Mouse (Mus musculus) hematopoietic stem cell, adult 5-6 weeks (primary cell): ENCODE measurements at regions not wholly inside any gene's neighbourhood (a gene's known extent, or its start where the extent isn't known, plus 50 kb on each side); places are given as distances from the start of the nearest gene placed in this dataset.
A peak's percentile ranks its signal among the peaks of the same experiment; 100 is the strongest.

ENCODE experiments used
- ATAC-seq, 2 experiments: fragments of 125-278 bp in 1 of 2; replicated peaks in 1 of 2; 2 replicates each; pipeline ENCODE4 v1.8.0; 2016 to 2017; ENCODE audit warnings: inconsistent platforms in 2 of 2, mild to moderate bottlenecking in 2 of 2, moderate number of reproducible peaks in 2 of 2, low read depth in 1 of 2, moderate TSS enrichment in 1 of 2; ENCODE audit not compliant: low FRiP score in 2 of 2, poor library complexity in 2 of 2, severe bottlenecking in 2 of 2, insufficient read depth in 1 of 2, low TSS enrichment in 1 of 2

DNA sequence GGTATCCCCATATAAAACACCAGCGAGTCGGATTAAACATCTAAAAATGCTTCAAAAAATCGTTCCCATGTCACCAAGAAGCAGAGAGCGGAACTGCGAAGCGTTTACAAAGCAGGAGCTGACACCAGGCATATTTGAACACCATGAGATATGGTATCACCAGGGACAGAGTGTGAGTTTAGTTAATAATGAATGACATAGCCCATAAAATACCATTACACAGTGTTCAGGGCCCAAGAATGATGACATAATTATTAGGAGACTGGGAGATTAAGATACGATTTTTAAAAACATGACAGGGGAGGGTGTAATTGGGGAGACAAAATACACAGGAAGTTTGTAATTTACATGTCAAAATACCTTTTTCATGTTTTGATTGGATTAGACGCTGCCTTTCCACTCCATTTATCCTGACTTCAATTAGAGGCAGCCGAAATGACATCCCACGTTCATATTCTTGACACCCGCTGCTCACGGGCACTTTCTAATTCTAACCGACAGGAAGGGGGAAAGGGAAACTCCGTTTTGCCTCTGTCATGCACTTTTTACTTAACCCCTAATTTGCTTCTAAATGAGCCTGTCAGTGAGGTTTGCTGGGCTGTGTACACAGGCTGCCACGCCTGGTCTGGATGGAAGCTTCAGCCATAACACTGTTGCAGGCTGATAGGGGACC, 155.6 kb downstream of the Arrdc4 start:
- ATAC-seq = peak; percentile 48

DNA sequence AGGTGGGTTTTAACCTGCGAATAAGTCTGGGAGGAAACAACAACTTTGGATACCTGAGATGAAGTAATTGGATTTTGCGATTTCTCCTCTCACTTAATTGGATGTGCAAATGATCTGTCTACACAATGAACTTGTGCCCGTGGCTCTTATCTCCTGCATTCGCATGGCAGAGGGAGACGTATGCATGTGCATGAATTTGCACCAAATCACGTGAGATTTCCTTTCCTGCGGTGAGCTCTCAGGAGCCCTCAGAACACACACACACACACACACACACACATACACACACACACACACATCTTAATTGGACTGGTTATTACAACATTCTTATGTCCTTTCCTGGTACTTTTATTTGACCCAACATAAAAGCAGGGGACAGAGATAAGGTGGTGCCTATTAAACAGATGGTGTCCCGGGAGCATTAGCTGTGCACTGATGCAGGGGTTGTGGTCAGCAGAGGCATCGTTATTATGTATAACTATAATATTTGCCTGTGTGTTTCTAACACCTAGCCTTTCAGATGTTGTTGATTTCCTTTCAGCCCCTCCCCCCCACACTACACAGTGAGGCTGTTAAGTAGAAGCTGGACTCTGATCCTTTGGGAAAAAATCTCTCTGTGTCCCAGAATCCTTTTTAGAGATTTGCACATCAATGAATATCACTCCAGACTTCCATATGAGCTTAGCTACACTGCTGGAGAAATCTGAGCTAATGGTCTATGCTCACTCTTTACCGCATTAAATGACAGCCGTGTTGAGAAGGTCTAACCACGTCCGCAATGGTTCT, 166.3 kb downstream of the Arrdc4 start:
- ATAC-seq = no peak

DNA sequence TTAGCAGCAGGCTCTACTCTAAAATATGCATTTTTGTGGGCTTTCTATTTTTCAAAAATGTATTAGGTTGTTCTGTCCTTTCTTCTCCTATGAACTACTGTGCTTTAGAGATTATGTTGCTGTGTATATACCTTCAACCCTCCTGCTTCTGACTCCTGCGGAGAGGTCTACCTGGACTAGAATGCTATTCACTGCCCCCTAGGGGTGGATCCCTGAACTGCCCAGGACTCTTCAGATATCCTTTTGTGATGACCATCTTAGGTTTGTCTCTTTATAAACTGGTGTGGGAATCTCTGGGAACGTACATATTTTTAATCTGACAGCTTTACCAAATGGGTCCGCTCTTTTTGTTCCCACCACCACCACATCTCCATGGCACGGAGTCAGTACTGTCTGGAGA, 168.4 kb downstream of the Arrdc4 start:
- peak in 1 of 2 experiments; percentile 58; a peak in 2 of 4 replicates for ATAC-seq

DNA sequence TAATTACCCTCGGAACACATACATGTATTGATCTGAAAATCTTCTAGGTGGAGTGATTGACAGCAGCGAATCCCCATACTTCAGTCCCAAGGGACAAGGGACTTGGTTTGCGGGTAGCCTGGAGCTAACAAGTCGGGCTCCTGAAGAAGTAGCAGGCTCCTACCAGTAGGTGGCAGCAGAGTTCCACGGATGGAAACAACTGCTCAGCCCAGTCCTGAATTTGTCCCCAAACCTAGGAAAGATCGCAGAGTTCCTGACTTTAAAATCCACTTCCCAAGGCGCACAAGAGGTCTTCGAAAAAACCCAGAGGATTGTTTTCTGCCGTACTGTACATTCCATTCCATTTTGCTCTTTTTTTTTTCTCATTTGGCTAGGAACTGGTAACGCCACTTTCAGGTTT, 169.4 kb downstream of the Arrdc4 start:
- ATAC-seq = peak; percentile 58 to 87; a peak in 3 of 4 replicates

DNA sequence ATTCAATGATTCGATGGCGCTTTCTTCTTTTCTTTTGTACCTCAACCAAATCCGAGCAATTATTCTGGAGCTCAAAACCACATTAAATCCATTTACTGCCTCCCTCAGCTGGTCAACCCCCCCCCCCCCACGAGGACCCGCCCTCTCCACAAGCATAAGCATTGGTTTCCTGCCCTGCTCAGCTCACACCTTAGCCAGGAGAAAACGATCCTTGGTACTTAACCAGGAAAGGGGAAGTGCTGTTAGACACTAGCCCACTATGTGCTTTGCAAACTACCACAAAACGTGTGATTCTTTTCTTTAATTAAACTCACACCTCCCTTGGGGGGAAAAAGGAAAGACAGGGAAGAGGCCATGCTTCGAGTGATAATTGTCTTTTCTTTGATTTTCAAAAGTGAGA, 169.8 kb downstream of the Arrdc4 start:
- peak; percentile 30 to 48; a peak in 1 of 4 replicates for ATAC-seq

DNA sequence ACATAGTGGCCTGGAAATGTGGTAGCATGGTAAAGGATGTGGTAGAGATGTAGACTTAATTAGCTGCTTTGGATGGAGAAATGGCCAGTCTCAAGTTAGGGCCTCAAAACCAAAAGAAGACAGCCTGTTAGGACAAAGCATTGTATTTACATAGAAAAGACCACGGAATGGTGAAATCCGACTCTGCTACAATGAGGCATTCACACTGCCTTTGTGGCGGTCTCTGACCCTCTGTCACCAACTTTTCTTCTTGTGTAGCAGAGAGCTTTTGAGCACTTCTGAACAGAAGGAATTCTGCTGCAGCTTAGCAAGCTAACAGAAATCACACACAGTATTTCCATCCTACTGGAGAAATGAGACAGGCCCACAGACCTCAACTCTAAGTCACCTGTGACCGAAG, 177.7 kb downstream of the Arrdc4 start:
- no peak for ATAC-seq

DNA sequence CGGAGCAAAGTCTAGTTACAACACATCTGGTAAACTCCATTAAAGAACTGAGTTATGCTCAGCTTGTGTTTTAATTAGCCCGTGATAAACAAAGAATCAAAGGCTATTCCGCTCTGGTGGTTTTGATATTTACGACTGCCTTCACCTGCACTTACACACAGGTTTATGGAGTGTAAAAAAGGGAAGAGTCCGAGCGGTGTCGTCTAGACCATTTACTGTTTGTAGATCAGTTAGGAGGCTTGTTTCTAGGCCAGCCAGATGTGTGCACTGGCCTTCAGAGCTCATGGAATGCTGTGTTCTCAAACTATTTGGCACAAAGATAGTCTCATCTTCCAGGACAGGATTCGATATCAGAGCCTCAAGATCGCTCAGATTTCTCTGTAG, 180.9 kb downstream of the Arrdc4 start:
- ATAC-seq = no peak

DNA sequence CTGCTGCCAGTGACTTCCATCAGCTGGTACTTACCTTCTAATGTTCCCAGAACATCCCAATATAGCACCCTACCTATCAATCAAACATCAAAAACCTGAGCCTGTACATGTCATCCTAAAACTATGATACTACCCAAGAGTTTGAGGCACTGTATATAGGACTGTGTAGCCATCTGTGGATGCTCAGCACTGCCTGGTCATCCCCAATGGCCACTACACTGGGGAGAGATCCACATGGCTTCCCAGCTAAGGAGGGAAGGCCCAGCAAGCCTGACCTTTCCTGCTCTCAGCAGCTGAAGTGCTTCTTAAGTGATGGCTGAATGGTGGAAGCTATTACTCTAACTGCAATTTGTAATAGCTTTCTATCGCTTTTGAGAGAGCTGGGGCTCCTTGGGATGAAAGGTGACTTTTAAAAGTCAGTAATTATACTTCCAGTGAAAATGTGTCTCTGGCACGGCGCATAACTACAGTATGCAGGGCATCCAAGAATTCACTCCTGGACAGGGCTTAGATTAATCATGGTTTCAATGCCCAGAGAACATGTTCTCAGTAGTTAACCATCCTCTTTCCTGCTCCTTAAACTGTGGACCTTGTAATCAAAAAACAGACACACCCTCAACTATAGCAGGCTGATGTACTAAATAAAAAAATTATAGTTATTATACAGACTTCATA, 181.5 kb downstream of the Arrdc4 start:
- no peak for ATAC-seq

DNA sequence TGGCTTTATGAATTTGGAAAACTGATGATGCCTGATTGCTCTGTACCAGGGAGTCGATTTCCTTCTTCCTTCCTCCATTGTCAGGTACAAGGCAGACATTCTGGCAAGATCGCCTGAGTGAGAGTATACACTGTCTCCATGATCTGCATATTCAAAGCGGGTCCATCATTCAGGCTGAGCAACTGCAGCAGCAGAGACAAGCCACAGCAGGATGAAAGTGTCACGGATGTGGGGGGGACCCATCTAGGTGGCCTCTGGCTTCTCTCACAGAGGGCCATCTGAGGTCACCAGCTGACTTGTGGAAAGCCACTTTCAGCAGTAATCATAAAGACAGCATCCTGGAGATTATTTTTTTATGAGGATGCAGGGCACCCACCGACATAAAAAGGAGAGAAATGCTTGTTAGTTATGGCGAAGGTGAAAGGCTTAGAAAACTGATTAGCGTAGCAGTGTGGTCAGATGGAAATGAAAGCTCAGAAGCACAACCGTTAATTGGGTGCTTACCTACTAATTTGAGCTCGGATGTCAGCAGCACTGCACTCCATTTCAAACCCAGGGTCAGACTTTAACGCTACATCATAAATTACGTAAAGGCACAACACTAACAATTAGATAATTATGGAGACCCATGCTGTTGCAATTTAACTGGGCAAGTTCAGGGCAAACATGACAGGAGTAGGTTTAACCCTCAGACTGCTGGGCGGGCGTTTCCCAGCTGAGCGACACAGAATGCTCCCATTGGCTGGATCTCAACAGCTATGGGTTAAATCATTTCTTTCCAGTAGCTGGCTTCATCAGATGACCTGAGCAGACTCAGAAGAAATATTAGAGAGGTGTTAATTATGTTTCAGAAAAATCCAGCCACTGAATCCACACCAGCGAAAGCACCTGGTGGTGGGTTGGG, 189.3 kb downstream of the Arrdc4 start:
- no peak for ATAC-seq

DNA sequence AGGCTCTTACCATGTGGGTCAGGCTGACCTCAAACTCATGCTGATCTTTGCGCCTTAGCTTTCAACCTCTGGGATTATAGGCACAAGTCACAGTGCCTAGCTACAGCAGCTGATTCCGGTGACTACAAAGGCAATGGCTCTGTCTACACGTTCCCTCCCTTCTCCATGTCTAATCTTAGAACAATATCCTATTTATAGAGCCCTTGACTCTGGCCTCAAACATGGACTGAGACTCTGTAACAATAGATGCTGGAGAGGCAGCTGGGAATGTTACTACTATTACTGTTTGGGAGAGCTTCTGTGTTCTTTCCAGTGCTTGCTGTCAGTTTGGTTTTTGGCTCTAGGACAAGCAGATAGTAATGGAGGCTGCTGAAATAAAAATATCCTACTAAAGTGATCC, 198.7 kb downstream of the Arrdc4 start:
- ATAC-seq = no peak

DNA sequence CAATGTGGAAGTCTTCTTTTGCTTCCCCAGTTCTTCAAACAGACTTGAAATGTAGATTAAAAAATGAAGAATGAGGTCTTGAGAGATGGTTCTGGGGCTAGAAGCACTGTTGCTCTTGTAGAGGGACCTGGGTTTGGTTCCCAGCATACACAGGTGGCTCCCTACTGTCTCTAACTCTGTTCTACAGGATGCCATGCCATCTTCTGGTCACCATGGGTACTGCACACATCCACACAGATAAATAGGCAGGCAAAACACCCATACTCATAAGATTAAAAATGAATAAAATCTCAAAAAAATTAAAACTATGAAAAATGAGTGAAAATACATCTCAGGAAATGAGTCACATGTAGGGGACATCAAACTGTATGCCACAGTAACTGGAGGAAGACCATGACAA, 200.9 kb downstream of the Arrdc4 start:
- ATAC-seq = no peak

DNA sequence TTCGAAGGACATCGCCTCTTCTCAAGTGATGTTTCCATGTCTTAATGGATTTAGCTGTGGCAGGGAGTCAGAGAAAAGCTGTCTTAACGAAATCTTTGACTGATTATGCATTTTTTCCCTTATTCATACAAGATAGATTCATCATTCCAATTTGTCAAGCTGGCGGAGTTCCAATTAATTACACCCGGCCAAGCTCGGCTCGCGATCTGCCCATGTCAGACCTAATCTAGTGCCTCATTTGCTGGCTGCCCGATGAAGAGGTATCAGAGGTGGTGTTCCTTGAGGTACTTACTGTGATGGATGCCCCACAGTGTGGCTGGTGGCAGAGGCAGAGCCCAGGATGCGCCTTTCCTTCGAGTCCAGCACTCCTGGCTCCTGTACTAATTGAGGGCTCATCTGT, 204.9 kb downstream of the Arrdc4 start:
- ATAC-seq = no peak

DNA sequence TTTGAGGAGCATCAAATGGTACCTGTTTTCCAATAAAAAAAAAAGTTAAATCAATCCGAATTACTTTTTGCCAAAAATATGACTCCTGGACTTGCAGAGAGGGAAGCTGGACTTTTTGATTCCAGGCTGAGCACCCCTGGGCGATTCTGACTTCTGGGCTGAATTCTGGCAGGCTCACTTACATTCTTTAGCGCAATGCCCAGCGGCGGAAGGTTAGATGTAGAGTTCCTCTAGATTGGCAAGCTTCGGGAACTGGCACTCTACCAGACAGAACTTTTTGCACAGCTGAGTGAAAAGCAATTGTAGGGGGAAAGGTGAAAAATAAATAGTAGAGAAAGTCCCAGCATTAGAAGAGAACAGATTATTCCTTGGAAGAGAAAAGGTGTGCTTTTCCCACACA, 235.5 kb downstream of the Fam169b start:
- ATAC-seq = no peak

DNA sequence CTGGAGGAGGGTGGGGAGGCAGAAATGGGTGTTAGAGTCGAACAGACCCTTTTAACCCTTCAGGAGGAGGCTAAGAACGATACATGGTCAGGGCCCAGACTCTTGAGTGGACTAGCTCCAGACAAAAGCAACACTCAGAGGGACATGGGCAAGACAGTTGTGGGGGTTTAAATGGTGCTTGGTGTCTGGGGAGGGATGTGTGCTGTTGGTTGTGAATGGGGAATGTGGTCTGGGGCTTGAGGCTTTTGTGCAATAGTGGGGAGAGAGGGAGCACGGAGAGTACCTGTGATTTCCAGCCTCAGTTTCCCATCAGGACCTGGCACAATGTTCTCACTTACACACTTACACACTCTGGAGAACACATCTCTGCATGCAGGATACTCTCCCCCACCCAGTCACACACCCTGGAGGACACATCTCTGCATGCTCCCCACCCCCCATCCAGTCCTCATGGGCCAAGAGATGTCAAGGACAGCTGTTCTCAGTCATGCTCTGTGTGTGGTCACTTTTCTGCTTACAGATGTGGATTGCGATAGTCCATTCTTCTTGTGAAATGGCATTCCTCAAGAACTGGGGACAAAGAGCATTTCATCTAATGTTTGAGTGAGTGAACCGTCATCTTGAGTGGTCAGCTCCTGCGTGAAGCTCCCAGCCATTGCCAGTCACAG, 217.6 kb downstream of the Fam169b start:
- no peak for ATAC-seq

DNA sequence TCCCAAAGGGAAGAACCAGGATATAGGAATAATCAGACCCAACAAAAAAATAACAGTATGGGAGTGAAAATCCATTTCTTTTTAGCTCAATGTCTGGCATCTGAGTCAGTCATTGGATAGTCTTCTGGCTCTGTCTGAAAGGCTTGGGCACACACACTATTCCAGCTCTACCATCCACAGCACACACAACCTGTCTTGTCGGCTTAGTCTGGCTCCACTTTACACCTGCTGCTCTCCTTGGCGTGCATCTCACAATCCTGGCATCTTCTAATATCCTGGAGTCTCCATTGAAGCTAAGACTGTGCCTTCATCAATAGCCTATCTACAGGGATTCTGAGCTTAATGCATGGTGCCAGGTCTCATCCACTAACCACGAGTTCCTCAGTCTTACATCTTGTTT, 213.0 kb downstream of the Fam169b start:
- ATAC-seq = no peak

DNA sequence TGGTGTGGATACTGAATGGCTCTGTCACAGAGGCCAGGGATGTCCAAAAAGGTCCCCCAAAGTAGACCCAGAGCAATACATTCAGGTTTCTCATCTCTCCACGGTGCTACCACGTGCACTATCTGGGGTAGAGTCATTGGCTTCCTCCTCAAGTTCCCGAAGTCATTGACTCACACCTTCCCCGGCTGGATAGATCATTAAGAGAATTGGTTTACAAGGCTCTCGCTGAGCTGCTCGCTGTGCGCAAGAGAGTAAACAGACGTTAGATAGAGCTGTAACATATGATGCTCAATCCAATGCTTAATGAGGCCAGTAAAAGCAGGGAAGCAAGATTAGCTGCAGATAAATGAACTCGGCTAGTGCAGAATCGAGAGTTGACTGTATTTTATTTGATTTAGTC, 208.9 kb downstream of the Fam169b start:
- no peak for ATAC-seq

DNA sequence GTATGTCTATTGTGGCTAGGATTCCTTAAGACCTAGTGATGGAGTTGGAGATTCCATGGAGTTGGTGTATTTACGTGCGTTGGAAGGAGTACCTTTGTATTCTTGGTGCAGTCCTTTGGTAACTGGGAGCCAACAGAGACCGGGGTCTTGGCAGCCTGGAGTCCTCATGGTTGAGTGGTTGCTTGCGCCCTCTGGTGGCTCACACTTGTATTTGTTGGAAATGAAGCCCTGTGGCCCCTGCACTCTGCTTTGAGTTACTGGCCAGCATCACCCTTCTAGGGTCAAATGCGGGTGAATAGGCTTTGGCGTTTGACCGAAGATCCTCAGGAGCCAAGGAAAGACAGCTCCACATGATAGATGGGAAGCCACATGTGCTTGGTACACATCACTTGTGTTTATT, 207.1 kb downstream of the Fam169b start:
- ATAC-seq = peak; percentile 71
